Mouse (Mus musculus) forebrain, embryonic 14.5 days (tissue): ENCODE results near the gene Tada1. TPM values are rescaled to one million over a fixed set of nuclear protein-coding genes. Genes with fewer than 3 reads are reported as not detected.

Source experiments
- ATAC-seq: fragments of 200-750 bp; cut with Nextera tagmentation; 2 replicates; pipeline ENCODE4 v1.8.0; 2017; ENCODE audit warnings: mild to moderate bottlenecking, moderate library complexity
- DNase-seq: peaks from one replicate; pipeline ENCODE4 v3.0.0-alpha.2; 2015; ENCODE audit warnings: low spot score
- H3K27ac ChIP-seq: fragments of 300-500 bp; sonication (generic); 2 replicates; pipeline ENCODE4 v1.5.1; 2014; ENCODE audit warnings: low read depth, mild to moderate bottlenecking, control low read depth, low read length, moderate library complexity
- H3K27me3 ChIP-seq: fragments of 300-500 bp; sonication (generic); replicated peaks from 2 replicates; pipeline ENCODE4 v1.6.1; 2014; ENCODE audit warnings: low read length, control low read depth, mixed read lengths; ENCODE audit not compliant: control insufficient read depth, insufficient read depth
- H3K36me3 ChIP-seq: fragments of 300-500 bp; sonication (generic); 2 replicates; pipeline ENCODE4 v1.6.1; 2014; ENCODE audit warnings: low read length, control low read depth; ENCODE audit not compliant: control insufficient read depth, insufficient read depth
- H3K4me1 ChIP-seq: fragments of 300-500 bp; sonication (generic); 2 replicates; pipeline ENCODE4 v1.6.1; 2014; ENCODE audit warnings: antibody characterized with exemption, low read length, control low read depth; ENCODE audit not compliant: control insufficient read depth, insufficient read depth
- H3K4me2 ChIP-seq: fragments of 300-500 bp; sonication (generic); 2 replicates; pipeline ENCODE4 v1.6.1; 2014; ENCODE audit warnings: mild to moderate bottlenecking, control low read depth, low read length
- H3K4me3 ChIP-seq: fragments of 300-500 bp; sonication (generic); 2 replicates; pipeline ENCODE4 v1.5.1; 2014; ENCODE audit warnings: low read depth, low read length, control low read depth
- H3K9ac ChIP-seq: fragments of 300-500 bp; sonication (generic); 2 replicates; pipeline ENCODE4 v1.6.1; 2014; ENCODE audit warnings: mild to moderate bottlenecking, low read length, control low read depth, moderate library complexity
- H3K9me3 ChIP-seq: fragments of 300-500 bp; sonication (generic); replicated peaks from 2 replicates; pipeline ENCODE4 v1.6.1; 2016; ENCODE audit warnings: low read length, control low read depth, mixed read lengths; ENCODE audit not compliant: control insufficient read depth
- WGBS: fragments of 180-500 bp; shearing (Covaris S2); extraction: QIAGEN DNeasy Blood & Tissue Kit; methylation state at CpG from one replicate; pipeline ENCODE4 v1.1.7; 2014; 5-methylcytosine and 5-hydroxymethylcytosine counted together
- polyA plus RNA-seq: library from polyadenylated mRNA; unstranded; fragments of >200 nt; fragmentation: Nextera tagmentation; extraction: Ambion mirVana; gene quantifications from 2 replicates; pipeline ENCODE4 v1.2.1, GENCODE M21; 2014

The Tada1 gene
- polyA plus RNA-seq, 1 experiment from 2014 or later: 113 TPM

GRCm38 (mm10) chr1:166349341-166349740 lies 29.6 kb upstream of the Tada1 start:
- WGBS: 81% methylated on average over 3 of the region's 3 CpGs
- no peak for ATAC-seq
- H3K27me3 ChIP-seq: no peaks in the 10 kb centered on the region

GRCm38 (mm10) chr1:166349751-166350150 lies 29.1 kb upstream of the Tada1 start:
- Histone ChIP-seq H3K27ac (no peak overlapping the region), H3K27me3 (no peaks in the 10 kb centered on the region), H3K9me3 (no peaks in the 10 kb centered on the region), H3K36me3 (no peaks in the 10 kb centered on the region), H3K9ac (no peak overlapping the region), H3K4me1 (no peaks in the 10 kb centered on the region), H3K4me3 (no peak overlapping the region), H3K4me2 (no peak overlapping the region)
- WGBS: 89% methylated on average over 11 of the region's 11 CpGs
- ATAC-seq (no peak), DNase-seq (no peak)

More at GRCm38 (mm10) chr1:166349341-166349740, 29.6 kb upstream of the Tada1 start:
- Histone ChIP-seq H3K9ac (no peak overlapping the region), H3K4me1 (no peaks in the 10 kb centered on the region), H3K36me3 (no peaks in the 10 kb centered on the region), H3K4me2 (no peak overlapping the region), H3K27ac (no peak overlapping the region), H3K4me3 (no peak overlapping the region), H3K9me3 (no peaks in the 10 kb centered on the region)
- DNase-seq: no peak

- peak; percentile 91 for ATAC-seq
- H3K4me3 ChIP-seq: no peak overlapping the region
- H3K36me3 ChIP-seq: no peaks in the 10 kb centered on the region
- peak; percentile 76 for DNase-seq
- no peaks in the 10 kb centered on the region for H3K27me3 ChIP-seq
- H3K9me3 ChIP-seq: no peaks in the 10 kb centered on the region
- no peak overlapping the region for H3K27ac ChIP-seq
- no peak overlapping the region for H3K9ac ChIP-seq
- 24% methylated on average over 14 of the region's 14 CpGs for WGBS
- H3K4me1 ChIP-seq: no peaks in the 10 kb centered on the region
- H3K4me2 ChIP-seq: no peak overlapping the region
Observed at GRCm38 (mm10) chr1:166360157-166360855, 18.6 kb upstream of the Tada1 start.

GRCm38 (mm10) chr1:166360896-166361295 lies 18.0 kb upstream of the Tada1 start:
- WGBS: 75% methylated on average over 5 of the region's 5 CpGs
- ATAC-seq: no peak
- Histone ChIP-seq H3K36me3 (no peaks in the 10 kb centered on the region), H3K9ac (no peak overlapping the region), H3K4me2 (no peak overlapping the region), H3K4me1 (no peaks in the 10 kb centered on the region), H3K27me3 (no peaks in the 10 kb centered on the region), H3K27ac (no peak overlapping the region), H3K9me3 (no peaks in the 10 kb centered on the region), H3K4me3 (no peak overlapping the region)
- DNase-seq: no peak

- no peak overlapping the region for H3K9ac ChIP-seq
- 82% methylated on average over 3 of the region's 3 CpGs for WGBS
- H3K4me2 ChIP-seq: no peak overlapping the region
- no peaks in the 10 kb centered on the region for H3K27me3 ChIP-seq
- H3K4me3 ChIP-seq: no peak overlapping the region
- H3K36me3 ChIP-seq: no peaks in the 10 kb centered on the region
- no peak overlapping the region for H3K27ac ChIP-seq
- H3K4me1 ChIP-seq: no peaks in the 10 kb centered on the region
- ATAC-seq: no peak
- no peak for DNase-seq
- H3K9me3 ChIP-seq: no peaks in the 10 kb centered on the region
Observed at GRCm38 (mm10) chr1:166361842-166362241, 17.1 kb upstream of the Tada1 start.

- no peaks in the 10 kb centered on the region for H3K9me3 ChIP-seq
- no peak for ATAC-seq
- DNase-seq: no peak
- H3K27me3 ChIP-seq: no peaks in the 10 kb centered on the region
- H3K9ac ChIP-seq: no peak overlapping the region
- WGBS: 80% methylated on average over 3 of the region's 3 CpGs
- H3K27ac ChIP-seq: no peak overlapping the region
- H3K4me2 ChIP-seq: no peak overlapping the region
- H3K4me3 ChIP-seq: no peak overlapping the region
- H3K4me1 ChIP-seq: no peaks in the 10 kb centered on the region
- no peaks in the 10 kb centered on the region for H3K36me3 ChIP-seq
Observed at GRCm38 (mm10) chr1:166362659-166363058, 16.2 kb upstream of the Tada1 start.

- no peak overlapping the region for H3K27ac ChIP-seq
- no peak overlapping the region for H3K9ac ChIP-seq
- no peaks in the 10 kb centered on the region for H3K36me3 ChIP-seq
- H3K4me3 ChIP-seq: no peak overlapping the region
- ATAC-seq: no peak
- no peak overlapping the region for H3K4me2 ChIP-seq
- H3K27me3 ChIP-seq: no peaks in the 10 kb centered on the region
- H3K9me3 ChIP-seq: no peaks in the 10 kb centered on the region
- H3K4me1 ChIP-seq: no peaks in the 10 kb centered on the region
- DNase-seq: no peak
Observed at GRCm38 (mm10) chr1:166363122-166363521, 15.8 kb upstream of the Tada1 start.

- Histone ChIP-seq H3K27ac (no peak overlapping the region), H3K4me1 (peaks cover 10% of the 10 kb centered on the region), H3K4me2 (no peak overlapping the region), H3K4me3 (no peak overlapping the region), H3K36me3 (peaks cover under 1% of the 10 kb centered on the region; the same call in 1 of the 2 replicates), H3K9ac (no peak overlapping the region), H3K9me3 (no peaks in the 10 kb centered on the region), H3K27me3 (no peaks in the 10 kb centered on the region)
- ATAC-seq: no peak
- 79% methylated on average over 6 of the region's 6 CpGs for WGBS
- DNase-seq: no peak
Observed at GRCm38 (mm10) chr1:166377171-166377570, 1.7 kb upstream of the Tada1 start.

GRCm38 (mm10) chr1:166378431-166379012 lies 375 bp upstream of the Tada1 start:
- WGBS: 7% methylated on average over 21 of the region's 21 CpGs
- ATAC-seq (no peak; the same call in 1 of the 2 replicates), DNase-seq (no peak)
- H3K4me1 ChIP-seq: peaks cover 10% of the 10 kb centered on the region
- H3K36me3 ChIP-seq: peaks cover 11% of the 10 kb centered on the region
- no peaks in the 10 kb centered on the region for H3K9me3 ChIP-seq
- H3K4me2 ChIP-seq: peak overlapping the region; percentile 66
- peak overlapping the region; percentile 94 for H3K4me3 ChIP-seq
- peak overlapping the region; percentile 48; the same call in 1 of the 2 replicates for H3K27ac ChIP-seq
- H3K27me3 ChIP-seq: no peaks in the 10 kb centered on the region
- H3K9ac ChIP-seq: peak overlapping the region; percentile 77
